Mouse (Mus musculus) T-helper 2 cell (primary cell): ENCODE results near the gene Tspan15.

Source experiments
- in situ Hi-C: fragments of 300-600 bp; cut with MboI, MseI; formaldehyde crosslinking; loops from one replicate; pipeline ENCODE4 v1.15.1; 2025; ENCODE audit warnings: high pct_unique_total_duplicates

The Tspan15 gene

DNA sequence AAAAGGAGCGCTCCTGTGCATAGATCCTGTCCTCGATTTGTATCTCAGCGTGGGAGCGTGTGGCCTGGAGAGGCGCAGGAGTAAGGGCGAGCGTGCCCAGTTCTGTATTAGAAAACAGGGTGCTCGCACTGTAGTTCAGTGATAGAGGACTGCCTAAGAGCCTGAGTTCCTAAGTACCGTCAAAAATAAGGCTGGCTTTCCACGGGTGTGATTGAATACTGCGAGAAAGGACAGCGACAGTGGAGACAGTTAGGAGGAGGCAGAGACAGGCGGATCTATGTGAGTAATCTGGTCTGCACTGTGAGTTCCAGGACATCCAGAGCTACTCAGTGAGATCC lies 313 bp upstream of the Tspan15 start:
- in situ Hi-C loops = no loop called here

DNA sequence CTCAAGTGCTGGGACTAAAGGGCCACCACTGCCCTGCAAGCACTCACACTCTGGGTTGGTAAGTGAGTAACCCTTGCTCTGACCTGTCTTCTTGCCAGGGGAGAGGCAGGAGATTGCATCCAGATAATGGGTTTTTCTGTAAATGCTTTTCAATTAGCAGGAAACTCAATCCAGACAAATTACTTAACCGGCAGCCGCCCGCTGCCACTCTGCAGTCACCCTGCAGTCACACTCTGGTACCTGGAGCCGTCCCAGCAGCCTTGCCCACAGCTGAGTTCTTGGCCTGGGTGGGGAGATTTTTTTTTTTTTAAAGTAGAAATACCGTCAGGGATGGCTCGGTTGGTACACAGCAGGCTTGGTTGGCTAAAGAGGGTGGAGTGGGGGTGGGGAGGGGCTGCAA lies 2.9 kb downstream of the Tspan15 start:
- in situ Hi-C loops = no loop called here

DNA sequence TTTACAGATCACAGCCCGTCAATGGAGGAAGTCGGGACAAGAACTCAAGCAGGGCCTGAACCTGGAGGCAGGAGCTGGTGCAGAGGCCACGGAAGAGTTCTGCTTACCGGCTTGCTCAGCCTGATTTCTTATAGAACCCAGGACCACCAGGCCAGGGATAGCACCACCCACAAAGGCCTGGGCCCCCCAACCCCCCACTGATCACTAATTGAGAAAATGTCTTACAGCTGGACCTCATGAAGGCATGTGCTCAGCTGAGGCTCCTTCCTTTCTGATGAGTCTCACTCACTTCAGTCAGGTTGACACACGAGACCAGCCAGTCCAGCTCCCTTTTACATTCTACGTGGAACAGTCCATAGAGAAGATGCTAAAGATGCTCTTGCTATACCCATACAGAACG lies 5.2 kb downstream of the Tspan15 start:
- in situ Hi-C loops = no loop called here

DNA sequence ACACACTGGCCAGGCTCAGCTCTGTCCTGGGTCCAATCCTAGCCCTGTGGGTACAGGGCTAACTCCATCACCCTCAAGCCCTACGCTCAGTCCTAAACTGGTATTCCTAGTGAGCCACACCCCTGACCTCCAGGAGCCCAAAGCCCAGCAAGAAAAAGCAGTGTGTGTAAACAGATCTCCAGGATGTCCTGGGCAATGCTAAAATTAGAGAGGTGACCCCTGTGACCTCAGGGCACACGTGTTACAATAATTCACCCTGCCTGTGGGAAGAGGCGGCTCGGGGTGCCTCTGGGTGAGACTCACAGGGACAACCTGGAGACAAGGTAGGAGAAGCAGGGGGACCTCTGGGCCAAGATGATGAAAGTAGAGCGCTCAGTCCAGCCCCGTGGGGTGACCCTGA lies 6.8 kb downstream of the Tspan15 start:
- in situ Hi-C loops = no loop called here

DNA sequence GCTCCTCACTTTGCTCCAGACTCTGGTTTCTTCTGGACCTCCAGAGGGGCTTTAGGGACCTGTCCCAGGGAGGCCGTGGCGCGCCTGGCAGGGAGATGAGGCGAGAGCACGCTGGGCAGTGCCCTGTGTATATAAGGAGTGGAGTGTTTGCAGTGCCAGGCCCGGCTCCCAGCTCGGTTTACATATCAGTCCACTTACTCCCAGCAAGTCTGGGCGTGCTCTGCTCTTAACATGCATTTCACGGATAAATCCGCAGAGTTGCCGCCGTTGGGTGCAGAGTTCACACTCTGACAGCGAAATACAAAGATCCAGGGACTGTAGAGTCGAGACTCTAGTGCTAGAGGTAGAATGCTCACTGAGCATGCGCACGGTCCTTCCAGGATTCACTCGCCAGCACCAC lies 8.3 kb downstream of the Tspan15 start:
- in situ Hi-C loops = no loop called here

DNA sequence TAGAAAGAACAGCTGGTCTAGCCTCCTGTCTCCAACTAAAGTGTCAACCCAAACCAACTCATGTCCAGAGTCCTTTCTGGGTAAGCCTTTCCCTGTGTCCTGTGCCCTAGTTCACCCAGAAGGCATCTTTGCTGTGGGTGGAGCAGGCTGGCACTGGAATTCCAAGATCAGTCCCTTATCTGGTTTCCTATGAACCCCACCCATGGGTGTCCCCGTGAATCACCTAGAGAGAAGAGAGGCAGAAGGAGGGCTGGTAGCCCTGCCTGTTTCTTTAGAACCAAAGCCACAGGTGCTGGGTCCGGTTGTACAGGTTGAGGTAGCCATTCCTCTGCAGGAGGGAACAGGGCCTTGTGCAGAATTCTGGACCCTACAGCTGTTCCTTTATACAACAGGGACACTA lies 9.4 kb downstream of the Tspan15 start:
- in situ Hi-C loops = no loop called here

DNA sequence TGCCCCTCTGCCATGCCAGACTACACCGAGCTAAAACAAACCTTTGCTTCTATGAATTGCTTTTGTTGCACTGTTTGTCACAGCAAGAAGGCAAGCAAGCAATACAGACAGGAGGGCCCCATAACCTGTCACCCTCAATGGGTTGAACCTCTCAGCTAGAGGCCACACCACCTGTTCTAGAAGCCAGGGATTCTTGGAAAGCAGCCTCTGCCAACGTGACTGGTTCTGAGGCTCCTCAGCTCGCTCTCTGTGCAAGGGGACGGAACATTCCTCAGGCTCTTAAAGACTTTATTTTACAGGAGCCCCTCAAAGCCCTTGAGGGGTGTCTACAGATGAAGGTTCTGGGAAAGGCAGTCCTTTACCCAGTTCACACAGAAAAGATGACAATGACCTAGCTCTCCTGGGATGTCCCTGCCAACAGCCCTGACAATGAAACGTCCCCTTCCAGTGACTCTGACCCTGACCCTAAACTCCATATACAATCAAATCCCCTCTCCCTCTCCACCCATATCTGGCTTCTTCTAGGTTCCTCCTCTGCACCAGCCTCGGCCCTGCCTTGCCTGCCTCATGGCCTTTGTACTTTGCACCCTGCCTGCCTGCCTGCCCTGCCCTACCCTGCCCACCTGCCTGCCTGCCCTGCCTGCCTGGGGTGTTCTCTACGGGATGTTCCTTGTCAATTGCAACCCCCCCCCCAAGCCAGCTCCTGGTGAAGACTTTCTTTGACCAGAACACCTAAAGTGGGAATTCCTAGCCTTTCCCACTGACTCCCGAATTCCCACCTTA lies 10.1 kb downstream of the Tspan15 start:
- in situ Hi-C loops = no loop called here

DNA sequence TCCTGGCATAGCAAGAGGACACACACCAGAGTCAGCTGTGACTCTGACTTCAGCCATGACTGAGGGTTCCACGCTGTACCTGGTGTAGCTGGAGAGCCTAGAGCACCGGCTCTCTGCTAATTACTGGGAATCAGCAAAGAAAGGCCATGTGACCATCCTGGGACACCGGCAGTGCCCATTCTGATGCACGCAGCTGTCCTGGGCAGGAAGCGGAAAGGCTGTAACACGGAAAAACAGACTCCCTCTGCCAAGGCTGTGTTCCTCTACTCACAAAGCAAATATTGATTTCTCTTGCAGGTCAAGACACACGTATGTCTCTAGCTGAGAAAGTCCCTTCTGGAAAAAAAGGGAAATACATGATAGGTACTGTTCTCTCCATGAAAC lies 12.3 kb downstream of the Tspan15 start:
- in situ Hi-C loops = no loop called here

DNA sequence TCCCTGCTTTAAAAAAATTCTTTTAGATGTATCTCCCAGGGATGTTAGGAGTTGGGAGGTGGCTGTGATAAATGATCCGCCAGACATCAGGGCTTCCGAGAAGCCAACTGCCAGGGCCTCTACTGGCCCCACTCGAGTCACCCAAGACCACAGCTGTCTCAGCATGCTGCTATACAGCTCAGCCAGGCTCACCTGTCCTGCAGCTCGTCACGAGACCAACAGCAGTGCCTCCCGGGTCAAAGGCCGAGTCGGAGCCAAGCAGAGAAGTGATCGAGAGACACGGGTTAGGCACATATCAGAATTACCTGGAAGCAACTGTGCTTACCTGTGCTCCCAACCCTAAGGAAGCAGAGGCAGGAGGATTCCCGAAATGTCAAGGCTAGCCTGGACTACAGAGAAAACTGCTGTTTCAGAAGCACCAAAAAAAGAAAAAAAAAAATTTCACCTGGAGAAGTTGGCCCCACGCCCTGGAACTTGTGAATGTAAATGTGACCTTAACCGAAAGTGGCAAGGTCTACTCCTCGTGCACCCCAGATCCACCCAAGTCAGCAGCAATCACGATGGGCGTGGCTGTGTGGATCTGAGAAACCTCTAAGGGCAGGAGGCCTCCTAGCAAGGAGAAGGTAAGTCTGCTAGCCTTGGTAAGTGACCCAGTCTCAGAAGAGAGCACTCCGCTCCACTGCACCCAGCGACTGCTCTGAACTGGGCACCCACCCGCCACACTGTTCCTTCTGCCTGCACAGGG lies 12.8 kb downstream of the Tspan15 start:
- in situ Hi-C loops = no loop called here

DNA sequence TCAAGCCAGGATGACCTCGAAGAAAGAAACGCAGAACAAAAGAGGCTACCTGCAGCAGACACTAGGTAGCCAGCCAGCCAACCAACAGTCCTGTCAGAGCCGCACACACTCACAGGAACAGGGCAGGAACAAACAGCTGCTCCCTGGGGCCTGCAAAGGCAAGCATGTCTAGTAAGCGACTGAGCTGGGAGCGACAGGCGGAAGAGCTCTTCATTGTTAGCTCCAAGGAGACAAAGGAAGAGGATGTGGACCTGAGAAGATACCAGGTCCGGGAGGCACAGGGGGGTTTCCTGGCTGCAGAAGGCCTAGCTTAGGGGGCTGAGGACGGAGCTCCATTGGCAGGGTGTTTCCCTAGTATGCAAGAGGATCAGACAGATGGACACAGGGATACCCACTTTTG lies 13.9 kb downstream of the Tspan15 start:
- in situ Hi-C loops = no loop called here

DNA sequence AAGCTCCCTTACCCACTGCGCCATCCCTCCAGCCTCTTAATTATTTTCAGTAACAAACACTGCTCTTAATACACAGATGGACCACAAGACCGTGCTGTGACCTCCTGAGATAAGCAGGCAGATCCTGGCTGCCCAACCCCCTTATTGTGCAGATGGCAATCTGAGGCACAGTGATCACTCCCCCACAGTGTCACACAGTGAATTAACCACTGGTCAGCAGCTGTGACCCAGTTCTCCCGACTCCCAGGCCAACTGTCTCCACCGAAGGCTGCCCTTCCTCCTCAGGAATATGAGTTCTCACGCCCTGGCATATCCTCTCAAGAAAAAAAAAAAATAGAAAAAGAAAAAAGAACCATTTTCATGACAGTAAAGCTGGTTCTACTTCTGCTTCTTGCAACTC lies 14.5 kb downstream of the Tspan15 start:
- in situ Hi-C loops = no loop called here

DNA sequence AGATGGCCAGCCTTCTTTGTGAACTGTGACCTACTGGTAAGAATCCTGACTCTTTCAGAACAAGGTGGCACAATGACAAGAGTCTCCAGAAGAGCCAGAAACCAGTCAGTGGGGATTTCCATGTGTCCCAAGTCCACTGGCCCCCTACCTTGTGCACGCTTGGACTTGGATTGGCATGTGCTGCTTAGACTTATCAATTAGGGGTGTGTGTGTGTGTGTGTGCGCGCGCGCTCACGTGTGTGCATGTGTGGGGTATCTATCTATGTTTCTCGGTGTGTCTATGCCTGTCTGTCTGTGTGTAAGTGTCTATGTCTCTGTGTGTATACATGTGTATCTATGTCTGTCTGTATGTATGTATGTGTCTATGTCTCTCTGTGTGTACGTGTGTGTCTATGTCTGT lies 15.4 kb downstream of the Tspan15 start:
- in situ Hi-C loops = no loop called here

DNA sequence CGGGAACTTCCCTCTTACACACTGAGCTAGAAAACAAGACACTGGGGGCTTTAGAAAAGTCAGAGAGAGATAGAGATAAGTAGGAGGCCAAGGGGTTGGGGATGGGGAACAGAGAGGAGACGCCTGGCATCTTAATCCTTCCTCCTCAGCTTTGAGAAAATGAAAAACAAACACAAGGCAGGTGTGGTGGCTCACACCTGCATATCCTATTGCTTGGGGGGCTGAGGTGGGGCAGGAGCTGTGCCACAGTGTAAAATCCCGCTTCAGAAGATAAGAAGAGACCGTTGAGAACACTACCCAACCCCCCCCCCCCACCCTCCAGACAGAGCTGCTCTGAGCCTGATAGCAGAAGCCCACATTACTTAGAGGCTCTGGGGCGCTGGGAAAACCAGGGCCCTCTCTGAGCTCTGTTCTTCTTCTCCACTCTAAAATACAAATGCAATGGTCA lies 15.9 kb downstream of the Tspan15 start:
- in situ Hi-C loops = no loop called here

DNA sequence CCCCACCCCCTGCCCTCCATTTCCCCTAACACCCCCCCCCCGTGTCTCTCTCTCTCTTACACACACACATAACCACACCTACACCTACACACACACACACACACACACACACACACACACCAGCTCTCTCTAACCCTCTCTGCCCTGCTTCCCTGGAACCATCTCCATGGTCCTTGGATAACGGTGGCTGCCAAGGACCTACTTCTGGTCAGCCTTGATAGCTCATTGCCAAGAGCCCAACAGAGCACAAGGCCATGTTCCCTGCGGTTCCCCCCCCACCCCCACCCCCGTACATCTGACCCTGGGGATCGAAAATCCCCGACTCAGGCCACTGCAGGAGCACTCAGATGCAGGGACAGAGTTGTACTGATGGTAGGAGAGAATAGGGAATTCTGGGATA lies 19.7 kb downstream of the Tspan15 start:
- in situ Hi-C loops = no loop called here

DNA sequence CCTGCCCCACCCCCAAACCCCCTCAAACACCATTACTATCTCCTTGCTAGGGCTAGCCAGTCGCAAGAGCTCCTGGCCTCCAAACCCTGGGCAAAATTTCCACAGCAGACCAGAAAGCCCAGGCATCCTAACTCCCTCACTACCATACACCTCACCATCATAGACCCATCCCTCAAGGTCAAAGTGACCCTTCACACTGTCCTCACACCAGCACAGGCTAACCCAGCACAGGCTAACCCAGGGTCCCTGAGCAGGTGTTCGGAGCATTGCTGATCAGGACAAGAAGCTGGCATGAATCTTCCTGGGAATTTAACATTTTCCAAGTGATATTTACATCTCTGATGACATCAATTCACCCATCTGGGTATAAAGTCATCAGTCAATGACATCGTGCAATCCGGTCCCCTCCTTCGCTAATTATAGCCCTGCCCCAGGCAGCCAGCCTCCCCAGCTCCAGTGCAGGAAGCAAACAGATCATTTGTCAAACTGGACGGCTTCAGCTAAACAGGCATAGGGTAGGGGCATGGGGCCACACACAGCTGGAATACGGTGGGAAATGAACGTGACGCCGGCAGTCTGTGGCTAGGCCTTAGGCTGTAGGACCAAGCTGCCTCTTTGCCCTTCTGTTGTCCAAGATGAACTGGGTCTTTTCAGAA lies 22.7 kb downstream of the Tspan15 start:
- in situ Hi-C loops = loop anchor here (10.0 kb wide), 1 partner anchor 234 kb away; the partner anchor contains the start of gene Col13a1

DNA sequence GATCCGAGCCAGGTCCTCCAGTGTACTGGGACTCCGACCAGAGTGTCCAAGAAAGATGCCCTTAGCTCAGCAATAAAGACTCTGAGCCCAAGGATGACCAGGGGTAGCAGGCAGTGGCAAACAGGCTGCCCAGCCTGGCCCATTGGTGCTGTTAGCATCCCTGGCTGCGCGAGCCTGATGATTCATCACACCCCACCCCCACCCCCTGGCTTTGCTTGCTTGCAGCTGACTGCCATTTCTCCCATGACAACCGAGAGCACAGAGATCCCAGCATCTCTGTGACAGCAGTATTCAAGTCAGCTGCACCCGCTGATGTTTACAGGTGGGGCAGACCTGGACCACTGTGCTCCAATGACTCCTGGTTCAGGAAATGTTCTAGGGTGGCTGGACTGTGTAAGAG lies 28.5 kb downstream of the Tspan15 start:
- in situ Hi-C loops = loop anchor here (10.0 kb wide), 1 partner anchor 228 kb away; the partner anchor contains the start of gene Col13a1

DNA sequence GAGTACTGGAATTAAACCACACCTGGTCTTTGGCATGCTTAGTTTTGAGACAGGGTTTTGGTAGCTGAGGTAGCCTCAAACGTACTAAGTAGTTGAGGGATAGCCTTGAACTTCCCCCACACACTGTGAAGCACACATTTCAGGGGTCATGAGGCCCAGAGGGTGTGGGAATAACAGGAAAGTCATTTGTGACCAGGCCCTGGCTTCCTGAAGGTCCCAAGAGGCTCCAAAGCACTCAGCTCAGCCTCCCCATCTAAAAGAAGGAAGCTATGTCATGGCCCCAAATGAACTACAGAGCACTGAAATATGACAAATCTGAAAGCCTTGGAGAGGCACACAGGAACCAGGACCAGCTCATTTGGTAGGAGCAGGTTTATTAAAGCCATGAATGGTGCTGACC lies 32.2 kb downstream of the Tspan15 start:
- in situ Hi-C loops = loop anchor here (10.0 kb wide), 1 partner anchor 614 kb away; no protein-coding TSS in a partner anchor

DNA sequence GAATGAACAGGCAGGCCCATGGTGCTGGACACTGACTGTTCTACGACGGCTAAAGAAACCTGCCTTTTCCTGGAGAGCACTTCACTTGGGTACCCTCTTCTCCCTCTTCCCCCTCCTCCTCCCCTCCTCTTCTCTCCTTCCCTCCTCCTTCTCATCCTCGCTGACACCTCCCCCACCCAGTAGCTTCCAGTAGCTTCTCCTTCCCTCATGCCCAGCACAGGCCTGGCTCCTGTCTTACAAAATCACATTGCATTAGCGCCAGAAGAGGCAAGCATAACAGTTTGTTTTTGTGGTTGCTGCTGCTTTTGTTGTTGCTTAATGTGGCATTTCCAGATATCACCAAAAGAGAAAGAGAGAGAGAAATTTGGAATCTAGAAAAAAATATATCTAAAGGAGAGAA lies 33.6 kb downstream of the Tspan15 start:
- in situ Hi-C loops = loop anchor here (10.0 kb wide), 1 partner anchor 613 kb away; no protein-coding TSS in a partner anchor

DNA sequence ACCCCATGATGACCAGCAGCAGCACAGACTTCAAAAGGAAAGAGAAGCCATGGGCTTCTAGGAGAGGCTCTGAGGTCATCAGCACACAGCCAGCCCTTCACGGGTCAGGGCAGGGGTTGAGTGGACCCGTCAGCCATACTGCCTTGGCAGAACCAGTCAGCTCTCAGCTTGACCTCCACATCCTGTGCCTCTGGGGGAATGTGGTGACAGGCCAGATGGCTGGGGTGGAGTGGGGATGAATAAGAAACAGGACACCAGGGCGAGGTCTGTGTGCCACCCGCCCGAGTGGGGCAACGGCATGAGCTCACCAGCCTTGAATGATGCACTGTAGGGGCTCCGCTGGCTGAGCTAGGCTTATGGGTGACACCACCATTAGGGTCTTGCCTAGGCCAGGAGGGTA lies 35.7 kb downstream of the Tspan15 start:
- in situ Hi-C loops = loop anchor here (10.0 kb wide), 1 partner anchor 611 kb away; no protein-coding TSS in a partner anchor

DNA sequence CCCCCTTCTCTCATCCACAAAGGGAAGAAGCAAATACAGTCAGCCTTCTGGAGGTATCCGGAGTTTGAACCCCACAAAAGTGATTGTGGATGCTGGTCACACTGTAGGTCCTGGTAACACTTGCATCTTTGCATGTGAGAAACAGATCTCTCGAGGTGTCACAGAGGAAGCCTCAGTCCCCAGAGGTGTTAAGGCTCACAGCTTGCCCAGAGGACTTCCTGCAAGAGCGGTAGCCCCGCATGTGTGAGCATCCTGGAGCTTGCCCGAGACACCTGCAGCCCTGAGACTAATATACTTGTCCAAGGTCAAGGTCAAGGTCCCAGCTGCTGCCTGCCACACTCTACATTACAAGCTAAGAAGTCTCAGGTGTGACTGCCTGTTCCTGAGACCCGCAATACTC lies 36.1 kb downstream of the Tspan15 start:
- in situ Hi-C loops = loop anchor here (10.0 kb wide), 1 partner anchor 610 kb away; no protein-coding TSS in a partner anchor

DNA sequence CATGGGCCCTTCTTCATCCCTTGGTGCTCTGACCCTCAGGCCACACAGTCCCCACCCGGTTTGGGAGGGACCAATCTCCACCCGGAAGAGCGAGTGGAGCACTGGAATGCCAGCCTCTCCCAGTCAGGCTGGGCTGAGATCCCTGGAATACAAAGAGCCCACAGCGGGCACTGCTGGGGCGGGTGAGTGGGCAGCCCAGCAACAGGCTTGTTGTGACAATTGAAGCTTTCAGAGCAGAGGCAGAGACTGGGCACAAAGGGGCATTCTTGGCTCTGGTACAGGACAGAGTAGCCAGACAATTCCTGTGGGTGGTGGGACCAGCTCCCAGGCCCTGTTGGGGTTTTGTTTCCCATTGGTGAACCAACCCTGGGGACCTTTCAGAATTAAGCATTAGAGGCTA lies 36.6 kb downstream of the Tspan15 start:
- in situ Hi-C loops = loop anchor here (10.0 kb wide), 1 partner anchor 610 kb away; no protein-coding TSS in a partner anchor

DNA sequence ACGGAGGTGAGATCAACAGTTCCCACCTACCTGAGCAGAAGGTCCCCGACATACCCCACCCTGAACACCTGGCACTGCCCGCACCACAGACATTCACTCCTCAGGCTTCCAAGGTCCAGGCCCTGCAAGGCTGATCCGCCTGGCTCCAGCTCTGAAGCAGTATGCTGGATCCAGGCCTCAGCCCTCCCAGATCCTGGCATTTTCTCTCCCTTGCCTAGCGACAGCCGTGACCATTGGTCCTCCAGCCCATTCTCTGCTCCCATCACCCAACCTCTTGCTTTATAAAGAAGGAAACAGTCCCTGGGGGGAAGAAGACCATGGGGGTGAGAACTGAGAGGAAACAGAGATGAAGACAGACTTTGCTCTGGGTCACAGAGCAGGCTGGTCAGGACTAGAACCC lies 37.0 kb downstream of the Tspan15 start:
- in situ Hi-C loops = loop anchor here (10.0 kb wide), 1 partner anchor 609 kb away; no protein-coding TSS in a partner anchor
